Mouse (Mus musculus): ENCODE data around the gene Ccdc180. TPM values are rescaled to one million over a fixed set of nuclear protein-coding genes. Genes with fewer than 3 reads are reported as not detected.

Gene Ccdc180
- polyA plus RNA-seq, 1 experiment from 2014 or later, result 0.74 TPM

DNA sequence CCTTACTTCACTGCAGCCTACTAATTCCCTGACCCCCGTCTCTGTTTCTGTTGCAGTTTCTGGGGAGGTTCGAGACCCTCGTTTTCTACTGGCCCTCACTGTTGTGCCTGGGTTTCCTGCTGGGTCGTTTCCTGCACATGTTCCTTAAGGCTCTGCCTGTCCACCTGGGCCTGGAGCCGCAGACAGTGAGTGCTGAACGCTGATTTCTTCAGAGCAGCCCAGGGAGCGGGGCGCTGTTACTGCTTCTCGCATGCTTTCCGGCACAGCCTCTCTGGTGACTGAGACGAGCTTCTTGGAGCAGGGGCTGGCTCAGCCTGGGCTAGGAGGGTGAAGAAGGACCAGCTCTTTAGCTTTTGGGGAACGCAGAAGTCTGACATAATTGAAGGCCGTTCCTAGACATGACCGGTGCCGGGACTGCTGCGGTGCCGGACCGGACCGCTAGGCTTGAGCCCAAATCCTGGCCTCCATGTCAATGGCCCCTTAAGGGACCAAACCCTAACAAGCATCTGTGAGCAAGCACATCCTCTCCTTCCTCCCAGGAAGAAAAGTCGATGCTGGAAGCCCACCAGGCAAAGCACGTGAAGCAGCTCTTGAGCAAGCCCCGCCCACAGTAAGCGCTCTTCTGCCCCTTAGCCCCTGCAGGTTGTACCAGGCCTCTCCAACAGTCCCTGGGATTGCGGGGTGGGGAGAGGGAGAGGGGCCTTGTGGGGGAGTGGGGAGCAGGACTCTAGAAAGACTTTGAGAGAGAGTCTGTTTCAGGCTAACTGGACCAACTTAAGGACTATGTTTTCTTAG, 20.9 kb upstream of the Ccdc180 start:
- no peaks in the 10 kb centered on the region for H3K36me3 ChIP-seq
- no peaks in the 10 kb centered on the region for H3K9me3 ChIP-seq
- peak overlapping the region; percentile 46; the same call in 1 of the 2 replicates for H3K9ac ChIP-seq
- ATAC-seq (ENCODE audit: low FRiP score), result no peak
- H3K4me2 ChIP-seq, result peak overlapping the region; percentile 30
- peaks cover 5% of the 10 kb centered on the region; the same call in 1 of the 2 replicates for H3K27me3 ChIP-seq
- H3K4me1 ChIP-seq (replicated peaks), result peaks cover 7% of the 10 kb centered on the region
- WGBS, result 31% methylated on average over 24 of the region's 24 CpGs
- no peak overlapping the region for H3K27ac ChIP-seq
- no peak overlapping the region for H3K4me3 ChIP-seq

- Histone ChIP-seq H3K9me3 (no peaks in the 10 kb centered on the region), H3K27me3 (peaks cover 5% of the 10 kb centered on the region; the same call in 1 of the 2 replicates), H3K4me3 (no peak overlapping the region), H3K9ac (no peak overlapping the region), H3K4me2 (no peak overlapping the region), H3K4me1 (replicated peaks) (peaks cover 7% of the 10 kb centered on the region), H3K36me3 (no peaks in the 10 kb centered on the region), H3K27ac (no peak overlapping the region)
- 87% methylated on average over 2 of the region's 2 CpGs for WGBS
- ATAC-seq (ENCODE audit: low FRiP score), result no peak
These were observed 18.0 kb upstream of the Ccdc180 start for GRCm38 (mm10) chr4:45872147-45872546.

DNA sequence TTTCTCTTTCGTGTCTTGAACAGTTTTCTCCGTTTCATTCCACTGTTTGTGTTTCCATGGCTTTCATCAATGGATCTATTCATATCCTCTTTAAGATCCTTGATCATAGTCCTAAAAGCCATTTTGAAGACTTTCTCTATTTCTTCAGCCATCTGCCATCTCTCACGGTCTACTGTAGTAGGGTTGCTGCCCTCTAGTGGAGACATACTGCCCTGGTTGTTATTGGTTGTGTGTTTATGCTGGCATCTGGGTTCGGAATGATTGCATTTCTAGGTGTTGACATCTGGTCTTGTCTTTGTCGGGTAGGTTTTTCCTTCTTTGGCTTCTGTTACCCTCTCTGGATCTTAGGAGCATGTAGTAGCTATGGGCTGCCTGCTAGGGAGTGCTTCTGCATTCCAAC, 11.2 kb upstream of the Ccdc180 start:
- ATAC-seq (ENCODE audit: low FRiP score), result no peak
- Histone ChIP-seq H3K4me1 (replicated peaks) (no peaks in the 10 kb centered on the region), H3K36me3 (no peaks in the 10 kb centered on the region), H3K9me3 (no peaks in the 10 kb centered on the region), H3K27me3 (no peaks in the 10 kb centered on the region), H3K27ac (no peak overlapping the region), H3K4me2 (no peak overlapping the region), H3K9ac (no peak overlapping the region), H3K4me3 (no peak overlapping the region)
- WGBS, result 53% methylated on average over 5 of the region's 5 CpGs

DNA sequence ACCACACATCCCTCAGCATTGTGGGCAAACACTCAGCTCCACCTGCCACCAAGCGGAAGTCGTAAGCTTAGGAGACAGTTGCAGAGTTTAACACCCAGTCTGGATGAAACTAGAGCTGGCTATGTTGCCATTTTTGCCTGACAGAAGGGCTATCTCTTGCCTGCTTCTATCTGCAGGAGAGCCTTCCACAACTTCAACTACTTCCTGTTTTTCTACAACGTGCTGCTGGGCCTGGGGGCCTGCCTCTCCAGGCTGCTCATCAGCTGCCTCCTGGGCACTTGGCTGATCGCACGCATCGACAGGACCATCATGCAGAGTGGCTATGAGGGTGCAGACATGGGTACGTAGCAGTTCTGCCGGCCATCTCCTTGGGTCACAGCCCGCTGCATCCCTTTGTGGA, 7.6 kb upstream of the Ccdc180 start:
- Histone ChIP-seq H3K27me3 (no peaks in the 10 kb centered on the region), H3K36me3 (no peaks in the 10 kb centered on the region), H3K9me3 (no peaks in the 10 kb centered on the region), H3K4me3 (no peak overlapping the region), H3K9ac (no peak overlapping the region), H3K4me2 (no peak overlapping the region), H3K27ac (no peak overlapping the region), H3K4me1 (replicated peaks) (no peaks in the 10 kb centered on the region)
- no peak for ATAC-seq (ENCODE audit: low FRiP score)
- WGBS, result 91% methylated on average over 9 of the region's 9 CpGs

DNA sequence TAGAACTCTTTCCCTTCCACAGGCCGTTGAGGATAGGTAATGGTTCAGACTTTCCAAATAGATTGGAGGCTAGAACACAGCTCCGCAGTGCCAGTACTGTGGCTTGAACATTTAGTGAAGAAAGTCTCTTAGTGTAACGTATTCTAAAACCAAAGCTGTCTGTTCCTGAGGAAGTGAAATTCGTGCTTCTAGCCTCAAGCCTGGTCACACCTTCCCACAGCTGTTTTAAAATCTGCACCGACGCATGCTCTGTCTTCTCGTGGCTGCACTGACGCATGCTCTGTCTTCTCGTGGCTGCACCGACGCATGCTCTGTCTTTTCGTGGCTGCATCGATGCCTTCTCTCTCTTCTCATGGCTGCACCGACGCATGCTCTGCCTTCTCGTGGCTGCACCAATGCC, 6.9 kb upstream of the Ccdc180 start:
- no peak for ATAC-seq (ENCODE audit: low FRiP score)
- Histone ChIP-seq H3K27me3 (no peaks in the 10 kb centered on the region), H3K36me3 (no peaks in the 10 kb centered on the region), H3K4me2 (no peak overlapping the region), H3K4me1 (replicated peaks) (no peaks in the 10 kb centered on the region), H3K4me3 (no peak overlapping the region), H3K9me3 (no peaks in the 10 kb centered on the region), H3K9ac (no peak overlapping the region), H3K27ac (no peak overlapping the region)
- WGBS, result 95% methylated on average over 16 of the region's 16 CpGs

GRCm38 (mm10) chr4:45889487-45889886, 616 bp upstream of the Ccdc180 start:
- Histone ChIP-seq H3K9me3 (no peaks in the 10 kb centered on the region), H3K4me3 (no peak overlapping the region), H3K4me1 (replicated peaks) (peaks cover 9% of the 10 kb centered on the region), H3K4me2 (no peak overlapping the region), H3K27me3 (no peaks in the 10 kb centered on the region), H3K27ac (no peak overlapping the region), H3K9ac (no peak overlapping the region), H3K36me3 (no peaks in the 10 kb centered on the region)
- ATAC-seq (ENCODE audit: low FRiP score), result no peak
- 52% methylated on average over 6 of the region's 6 CpGs for WGBS

- H3K9me3 ChIP-seq, result no peaks in the 10 kb centered on the region
- 15% methylated on average over 16 of the region's 16 CpGs for WGBS
- 0 out of 2 replicates have a peak, but pooled peaks cover 3% of the 10 kb centered on the region for H3K27me3 ChIP-seq
- ATAC-seq (ENCODE audit: low FRiP score), result no peak
- H3K4me1 ChIP-seq (replicated peaks), result 0 out of 2 replicates have a peak, but pooled peaks cover 4% of the 10 kb centered on the region
- H3K4me3 ChIP-seq, result no peak overlapping the region
- H3K4me2 ChIP-seq, result no peak overlapping the region
- H3K36me3 ChIP-seq, result no peaks in the 10 kb centered on the region
- H3K9ac ChIP-seq, result no peak overlapping the region
- no peak overlapping the region for H3K27ac ChIP-seq
These were observed 6.5 kb downstream of the Ccdc180 start for GRCm38 (mm10) chr4:45896425-45897081.

GRCm38 (mm10) chr4:45898413-45898812, 8.3 kb downstream of the Ccdc180 start:
- 60% methylated on average over 5 of the region's 5 CpGs for WGBS
- Histone ChIP-seq H3K4me3 (no peak overlapping the region), H3K27ac (no peak overlapping the region), H3K27me3 (0 out of 2 replicates have a peak, but pooled peaks cover 3% of the 10 kb centered on the region), H3K9ac (no peak overlapping the region), H3K4me1 (replicated peaks) (0 out of 2 replicates have a peak, but pooled peaks cover 4% of the 10 kb centered on the region), H3K4me2 (no peak overlapping the region), H3K9me3 (no peaks in the 10 kb centered on the region), H3K36me3 (no peaks in the 10 kb centered on the region)
- ATAC-seq (ENCODE audit: low FRiP score), result no peak

DNA sequence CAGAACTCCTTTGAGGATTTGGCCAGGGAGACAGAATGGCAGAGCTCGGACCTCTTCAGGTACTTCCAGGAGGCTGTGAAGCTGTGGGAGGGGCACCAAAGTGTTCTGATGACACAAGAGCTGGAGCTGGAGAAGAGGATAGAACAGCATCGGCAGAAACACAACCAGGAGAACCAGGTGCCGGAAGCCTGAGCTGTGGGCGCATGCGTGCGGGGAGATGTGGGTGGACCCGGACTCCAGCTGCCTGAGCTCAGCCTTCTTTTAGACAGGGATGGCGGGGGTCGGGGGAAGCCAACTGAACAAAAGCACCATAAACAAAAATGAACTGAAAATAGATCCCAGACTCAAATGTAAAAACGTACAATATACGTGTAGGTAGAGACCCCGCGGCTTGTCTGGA, 19.2 kb downstream of the Ccdc180 start:
- H3K9me3 ChIP-seq, result no peaks in the 10 kb centered on the region
- no peak overlapping the region for H3K27ac ChIP-seq
- H3K9ac ChIP-seq, result no peak overlapping the region
- H3K4me2 ChIP-seq, result no peak overlapping the region
- H3K4me3 ChIP-seq, result no peak overlapping the region
- ATAC-seq (ENCODE audit: low FRiP score), result no peak
- no peaks in the 10 kb centered on the region for H3K4me1 ChIP-seq (replicated peaks)
- H3K36me3 ChIP-seq, result no peaks in the 10 kb centered on the region
- WGBS, result 92% methylated on average over 13 of the region's 13 CpGs
- H3K27me3 ChIP-seq, result no peaks in the 10 kb centered on the region

- Histone ChIP-seq H3K36me3 (no peaks in the 10 kb centered on the region), H3K27me3 (no peaks in the 10 kb centered on the region), H3K9ac (no peak overlapping the region), H3K4me1 (replicated peaks) (no peaks in the 10 kb centered on the region), H3K4me2 (no peak overlapping the region), H3K9me3 (no peaks in the 10 kb centered on the region), H3K4me3 (no peak overlapping the region), H3K27ac (no peak overlapping the region)
- 75% methylated on average over 4 of the region's 4 CpGs for WGBS
- no peak for ATAC-seq (ENCODE audit: low FRiP score)
These were observed 19.8 kb downstream of the Ccdc180 start for GRCm38 (mm10) chr4:45909924-45910323.

DNA sequence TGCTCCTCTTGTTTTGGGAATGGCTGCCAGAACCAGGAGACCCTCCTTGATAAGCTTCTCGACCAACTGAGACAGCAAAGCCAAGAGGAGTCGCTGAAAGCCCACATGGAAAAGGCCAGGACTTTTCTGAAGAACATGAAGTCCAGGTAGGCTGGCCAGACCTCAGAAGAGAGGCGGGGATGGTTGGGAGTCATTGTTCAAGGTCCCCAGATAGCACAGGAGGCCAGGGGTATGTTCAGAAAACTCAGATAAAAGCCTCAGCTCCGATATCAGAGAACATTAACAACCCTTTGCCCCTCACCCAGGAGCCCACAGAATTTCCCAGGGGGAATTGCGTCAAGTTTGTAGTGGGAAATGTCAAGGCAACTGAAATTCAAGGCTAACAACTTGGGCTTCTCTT, 21.2 kb downstream of the Ccdc180 start:
- 85% methylated on average over 5 of the region's 5 CpGs for whole genome bisulfite sequencing
- Histone ChIP-seq H3K4me1 (replicated peaks) (no peaks in the 10 kb centered on the region), H3K4me3 (no peak overlapping the region), H3K9ac (no peak overlapping the region), H3K36me3 (no peaks in the 10 kb centered on the region), H3K27ac (no peak overlapping the region), H3K27me3 (no peaks in the 10 kb centered on the region), H3K9me3 (no peaks in the 10 kb centered on the region), H3K4me2 (no peak overlapping the region)
- no peak for ATAC-seq (ENCODE audit: low FRiP score)

DNA sequence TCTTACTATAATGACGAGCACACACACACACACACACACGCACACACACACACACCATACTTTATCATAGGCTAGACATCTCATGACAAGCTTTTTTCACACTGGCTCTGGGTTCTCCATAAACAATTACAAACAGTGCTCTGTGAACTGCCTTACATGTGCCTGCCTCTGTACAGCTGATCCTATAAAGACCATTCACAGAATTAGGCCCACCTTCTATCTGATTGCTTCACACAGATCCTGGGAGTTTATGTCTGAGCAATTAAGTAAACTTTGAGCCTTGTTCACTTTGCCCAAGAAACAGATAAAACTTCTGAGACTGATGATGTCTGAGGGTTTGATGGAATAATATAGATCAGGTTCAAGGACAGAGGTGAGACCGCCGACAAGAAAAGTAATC, 21.8 kb downstream of the Ccdc180 start:
- Histone ChIP-seq H3K27ac (no peak overlapping the region), H3K4me3 (no peak overlapping the region), H3K9ac (no peak overlapping the region), H3K4me2 (no peak overlapping the region), H3K36me3 (no peaks in the 10 kb centered on the region), H3K9me3 (no peaks in the 10 kb centered on the region), H3K27me3 (no peaks in the 10 kb centered on the region), H3K4me1 (replicated peaks) (no peaks in the 10 kb centered on the region)
- 94% methylated on average over 4 of the region's 4 CpGs for WGBS
- no peak for ATAC-seq (ENCODE audit: low FRiP score)

DNA sequence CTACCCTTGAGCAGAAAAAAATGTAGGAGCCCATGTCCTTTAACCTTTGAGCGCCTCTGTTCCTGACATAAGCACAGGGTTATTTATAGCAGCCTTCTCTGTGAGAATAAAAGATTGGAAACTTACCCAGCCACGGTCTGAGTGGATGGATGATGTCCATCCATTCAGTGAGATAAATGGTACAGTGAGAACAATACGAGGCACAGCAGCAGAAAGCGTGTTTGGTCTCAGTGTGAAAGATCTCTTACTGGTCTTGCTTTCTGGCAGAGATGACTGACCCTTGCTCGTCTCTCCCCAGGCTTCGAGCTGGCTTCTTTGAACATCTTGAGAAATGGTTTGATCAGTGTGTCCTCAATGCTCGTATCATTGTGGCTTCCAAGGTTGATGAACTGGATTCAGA, 27.0 kb downstream of the Ccdc180 start:
- no peak overlapping the region for H3K4me2 ChIP-seq
- WGBS, result 48% methylated on average over 7 of the region's 7 CpGs
- H3K4me3 ChIP-seq, result no peak overlapping the region
- H3K9me3 ChIP-seq, result no peaks in the 10 kb centered on the region
- no peaks in the 10 kb centered on the region for H3K27me3 ChIP-seq
- no peaks in the 10 kb centered on the region for H3K36me3 ChIP-seq
- no peak for ATAC-seq (ENCODE audit: low FRiP score)
- H3K9ac ChIP-seq, result no peak overlapping the region
- no peak overlapping the region for H3K27ac ChIP-seq
- no peaks in the 10 kb centered on the region for H3K4me1 ChIP-seq (replicated peaks)
